Mouse (Mus musculus): ENCODE measurements around the gene Pde4c.

Gene Pde4c

DNA sequence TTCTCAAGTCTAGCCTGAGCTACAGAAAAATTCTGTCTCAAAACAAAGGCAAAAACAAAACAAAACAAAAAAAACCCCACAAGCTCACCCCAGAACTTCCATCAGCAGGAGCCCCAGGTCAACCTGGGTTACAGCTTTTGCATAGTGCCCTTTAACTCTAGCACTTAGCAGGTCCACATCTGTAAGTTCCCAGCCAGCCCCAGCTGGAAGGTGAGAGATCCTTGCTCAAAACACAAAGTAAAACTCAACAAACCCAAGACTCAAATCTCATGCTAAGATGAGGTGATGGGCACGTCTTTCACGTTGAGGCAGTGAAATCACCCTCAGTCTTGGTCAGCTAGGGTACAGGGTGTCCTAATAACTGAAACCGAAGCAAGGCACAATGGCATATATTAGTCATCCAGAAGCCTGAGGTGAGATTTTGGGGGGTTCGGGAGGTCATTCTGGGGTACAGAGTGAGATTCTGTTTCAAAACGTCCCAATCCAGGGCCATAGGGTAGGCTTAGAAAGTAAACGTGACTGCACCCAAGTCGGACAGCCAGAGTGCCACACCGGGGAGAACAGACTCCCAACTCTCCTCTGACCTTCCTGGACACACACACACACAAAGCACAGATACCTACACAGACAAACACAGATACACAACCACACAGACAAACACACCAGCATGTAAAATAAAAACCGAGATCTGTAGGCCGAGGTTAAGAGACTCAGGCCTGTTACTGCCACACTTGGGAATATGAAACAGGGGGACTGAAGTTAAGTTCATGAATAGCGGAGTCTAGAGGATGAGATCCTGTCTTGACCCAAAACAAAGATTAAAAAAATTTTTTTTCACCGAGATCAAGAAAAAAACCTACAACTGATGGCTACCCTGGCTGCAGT, 25.9 kb upstream of the Pde4c start:
- DNase-seq, result no peak

DNA sequence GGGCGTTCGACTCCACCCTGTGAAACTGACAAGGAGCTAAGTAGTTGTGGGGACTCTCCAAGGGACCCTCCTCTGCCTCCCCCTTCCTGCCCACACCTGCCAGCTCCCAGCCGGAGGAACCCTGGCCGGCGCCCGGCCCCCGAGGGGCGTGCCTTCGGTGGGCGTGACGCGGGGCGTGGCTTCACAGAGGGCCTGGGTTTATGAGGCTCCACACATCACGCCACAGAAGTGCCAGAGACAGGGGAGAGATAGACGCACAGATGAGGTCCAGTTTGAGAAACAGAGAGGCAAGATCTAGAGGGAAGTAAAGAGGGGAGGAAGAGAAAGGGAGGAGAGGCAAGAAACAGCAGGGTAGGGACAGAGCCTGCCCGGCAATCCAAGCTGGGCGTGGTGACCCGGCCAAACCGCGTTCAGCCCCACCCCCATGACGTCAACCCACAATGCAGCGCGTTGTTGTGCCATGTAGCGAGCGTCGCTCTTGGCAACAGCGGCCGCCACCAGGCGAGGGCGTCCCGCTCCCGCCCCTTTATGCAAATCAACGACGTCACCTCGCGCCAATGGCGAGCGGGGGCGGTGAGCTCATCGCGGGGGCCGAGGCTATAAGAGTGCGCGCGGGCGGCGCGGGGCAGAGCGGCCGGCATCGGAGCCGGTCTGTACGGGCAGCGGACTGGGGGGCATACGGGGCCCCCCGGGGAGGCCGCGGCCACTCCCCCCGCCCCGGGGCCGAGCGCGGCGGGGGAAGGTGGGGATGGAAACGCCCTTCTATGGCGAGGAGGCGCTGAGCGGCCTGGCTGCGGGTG, 25.0 kb upstream of the Pde4c start, which contains the start of gene Jund:
Jund (plus strand) TSS at position 640 of the 800 bp plus-strand sequence.
- peak; percentile 100 for DNase-seq

DNA sequence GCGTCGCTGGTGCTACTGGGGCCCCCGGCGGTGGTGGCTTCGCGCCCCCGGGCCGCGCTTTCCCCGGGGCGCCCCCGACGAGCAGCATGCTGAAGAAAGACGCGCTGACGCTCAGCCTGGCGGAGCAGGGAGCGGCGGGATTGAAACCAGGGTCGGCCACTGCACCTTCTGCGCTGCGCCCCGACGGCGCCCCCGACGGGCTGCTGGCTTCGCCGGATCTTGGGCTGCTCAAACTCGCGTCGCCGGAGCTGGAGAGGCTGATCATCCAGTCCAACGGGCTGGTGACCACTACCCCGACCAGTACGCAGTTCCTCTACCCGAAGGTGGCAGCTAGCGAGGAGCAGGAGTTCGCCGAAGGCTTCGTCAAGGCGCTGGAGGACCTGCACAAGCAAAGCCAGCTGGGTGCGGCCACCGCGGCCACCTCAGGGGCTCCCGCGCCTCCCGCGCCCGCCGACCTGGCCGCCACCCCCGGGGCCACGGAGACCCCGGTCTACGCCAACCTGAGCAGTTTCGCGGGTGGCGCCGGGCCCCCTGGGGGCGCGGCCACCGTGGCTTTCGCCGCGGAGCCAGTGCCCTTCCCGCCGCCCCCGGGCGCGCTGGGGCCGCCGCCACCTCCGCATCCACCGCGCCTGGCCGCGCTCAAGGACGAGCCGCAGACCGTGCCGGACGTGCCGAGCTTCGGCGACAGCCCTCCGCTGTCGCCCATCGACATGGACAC, 24.2 kb upstream of the Pde4c start:
- peak in 1 of 2 experiments; percentile 80 for DNase-seq

- peak; percentile 94 to 95 for DNase-seq
Observed at GRCm38 (mm10) chr8:70699834-70700554, 23.5 kb upstream of the Pde4c start.

- DNase-seq, result peak; percentile 91 to 94
Observed at GRCm38 (mm10) chr8:70700555-70700922, 23.0 kb upstream of the Pde4c start.

DNA sequence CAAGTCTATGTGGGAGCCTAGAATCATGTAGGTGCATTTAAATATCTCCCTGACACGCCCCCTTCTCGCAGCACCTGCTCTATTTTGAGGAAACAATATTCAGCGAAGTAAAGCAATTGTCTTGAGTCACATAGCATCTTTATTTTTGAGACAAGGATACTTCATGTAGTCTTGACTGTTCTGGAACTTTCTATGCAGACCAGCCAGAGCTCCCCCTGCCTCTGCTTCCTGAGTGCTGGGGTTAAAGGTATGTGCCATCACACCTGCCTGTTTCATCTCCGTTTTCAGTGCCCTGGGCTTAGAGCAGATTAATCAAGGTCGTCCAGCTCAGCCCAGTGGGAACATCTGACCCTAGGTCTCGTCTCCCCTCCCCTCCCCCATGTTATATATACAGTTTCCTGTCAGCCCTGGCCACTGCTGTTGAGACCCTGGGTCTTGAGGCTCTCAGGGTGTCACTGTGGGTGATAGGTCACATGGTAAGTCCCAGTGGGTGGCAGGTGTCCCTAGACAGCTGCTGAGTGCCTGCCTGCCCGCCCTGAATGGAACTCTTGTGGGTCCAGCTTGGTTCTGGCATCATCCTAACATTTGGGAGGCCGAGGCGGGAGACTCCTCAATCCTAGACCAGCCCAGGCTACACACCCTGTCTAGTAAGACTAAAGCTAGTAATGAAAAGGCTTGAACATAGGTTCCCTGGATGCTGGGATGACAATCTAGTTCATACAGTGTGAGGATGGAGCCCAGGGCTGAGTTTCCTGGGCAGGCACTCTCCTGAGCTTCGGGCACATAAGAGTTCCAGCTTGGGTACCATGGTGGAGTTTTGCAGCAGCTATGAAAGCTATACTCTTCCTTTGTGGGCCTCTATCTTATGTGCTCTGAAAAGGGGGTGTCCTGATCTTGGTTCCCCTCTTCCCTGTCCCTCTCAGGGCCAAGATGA, 22.2 kb upstream of the Pde4c start:
- peak in 1 of 2 experiments; percentile 33 for DNase-seq

- DNase-seq, result no peak
Observed at GRCm38 (mm10) chr8:70701982-70702841, 21.3 kb upstream of the Pde4c start.

GRCm38 (mm10) chr8:70702842-70703182, 20.7 kb upstream of the Pde4c start:
- DNase-seq, result peak; percentile 90 to 92

DNA sequence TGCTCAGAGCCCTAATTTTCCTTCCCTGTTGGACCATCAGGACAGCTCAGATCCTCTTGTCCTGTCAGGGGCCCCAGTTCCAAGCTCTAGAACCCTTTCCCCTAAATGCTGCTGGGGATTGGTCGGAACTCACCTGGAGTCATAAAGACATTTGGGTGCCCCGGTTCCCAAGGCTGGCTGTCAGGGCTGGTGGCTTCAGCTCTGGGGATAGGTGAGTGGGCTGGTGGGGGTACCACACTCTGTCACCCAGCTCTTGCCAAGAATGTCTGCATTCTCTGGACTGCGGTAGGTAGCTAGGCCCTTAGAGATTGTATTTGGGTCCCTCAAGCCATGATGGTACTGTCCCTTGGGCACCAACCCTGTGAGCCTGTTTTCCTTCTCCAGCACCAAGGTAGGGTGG, 20.2 kb upstream of the Pde4c start, which contains the start of gene Iqcn:
Iqcn (plus strand) TSS at position 171 of the 400 bp plus-strand sequence.
- DNase-seq, result peak in 1 of 2 experiments; percentile 20

- DNase-seq, result peak in 1 of 2 experiments; percentile 53
Observed at GRCm38 (mm10) chr8:70708281-70708680, 15.2 kb upstream of the Pde4c start.

DNA sequence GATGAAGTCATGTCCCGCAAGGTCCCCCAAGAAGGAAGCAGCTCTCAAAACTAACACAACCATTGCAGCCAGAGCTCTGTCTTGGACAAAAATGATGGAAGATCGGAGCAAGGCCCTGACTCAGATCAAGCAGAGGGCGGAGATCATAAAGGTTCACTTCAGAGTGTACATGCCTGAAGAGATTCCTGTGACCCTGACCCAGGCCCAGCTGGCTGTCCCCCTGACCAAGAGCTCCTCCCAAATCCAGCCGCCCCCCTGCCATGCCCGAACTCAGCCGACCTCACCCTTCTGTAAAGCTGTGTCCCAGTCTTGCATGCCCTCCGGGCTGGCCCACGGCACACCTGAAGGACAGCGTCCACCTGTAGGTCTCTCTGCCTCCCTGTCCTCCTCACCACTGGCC, 13.7 kb upstream of the Pde4c start:
- no peak for DNase-seq

- peak; percentile 76 to 85 for DNase-seq
Observed at GRCm38 (mm10) chr8:70710296-70710695, 13.2 kb upstream of the Pde4c start.

DNA sequence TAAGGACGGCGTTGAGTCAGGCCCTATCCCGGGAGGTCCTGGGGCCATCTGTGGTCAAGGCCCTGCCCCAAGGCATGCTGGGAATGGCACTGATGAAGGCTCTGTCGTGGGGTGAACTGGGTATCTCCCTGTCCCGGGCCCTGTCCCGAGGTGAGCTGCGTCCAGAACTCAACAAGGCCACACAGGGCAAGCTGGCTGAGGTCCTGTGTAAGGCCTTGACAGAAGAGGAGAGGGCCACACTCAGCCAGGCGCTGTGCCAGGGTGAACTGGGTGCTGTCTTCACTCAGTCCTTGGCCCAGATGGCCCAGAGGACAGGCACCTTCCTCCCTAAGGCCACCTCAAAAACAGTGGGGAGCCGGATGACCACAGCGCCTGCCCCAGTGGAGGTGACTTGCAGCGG, 12.5 kb upstream of the Pde4c start:
- DNase-seq, result peak in 1 of 2 experiments; percentile 27

DNA sequence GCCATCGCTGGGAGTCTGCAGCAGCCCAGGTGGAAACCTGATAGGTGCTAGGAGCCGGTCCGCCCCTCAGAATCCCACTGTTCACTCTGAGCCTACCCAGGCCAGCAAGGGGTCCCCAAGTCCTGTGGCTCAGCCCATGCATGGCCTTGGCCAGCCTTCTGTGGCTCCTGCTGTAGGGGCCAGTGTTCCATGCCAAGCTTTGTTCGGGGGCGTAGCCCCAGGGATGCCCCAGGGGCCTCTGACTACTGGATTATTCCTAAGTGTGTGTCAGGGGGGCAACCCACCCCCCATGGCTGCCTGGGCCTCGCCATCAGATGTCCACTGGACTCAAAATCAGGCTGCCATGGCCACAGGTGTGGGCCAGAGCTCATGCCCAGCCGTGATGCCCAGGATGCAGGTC, 9.5 kb upstream of the Pde4c start:
- no peak for DNase-seq

DNA sequence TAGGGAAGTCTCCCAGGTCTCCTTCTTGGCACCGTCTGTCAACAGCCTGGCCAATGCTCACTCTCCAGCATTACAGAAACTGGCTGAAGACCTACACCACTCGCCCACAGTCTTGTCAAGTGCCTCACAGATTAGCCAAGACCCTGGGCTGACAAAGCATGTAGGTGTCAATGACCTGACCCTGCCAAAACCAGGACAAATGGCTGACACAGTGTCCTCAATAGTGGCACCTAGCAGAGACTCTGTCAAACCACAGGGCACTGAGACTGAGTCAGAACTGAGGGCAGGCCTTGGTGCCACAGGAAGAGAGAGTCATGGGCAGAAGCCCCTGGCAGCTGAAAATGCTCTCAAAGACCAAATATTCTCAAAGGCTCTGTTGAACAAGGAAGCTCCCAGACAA, 8.4 kb upstream of the Pde4c start:
- DNase-seq, result no peak

DNA sequence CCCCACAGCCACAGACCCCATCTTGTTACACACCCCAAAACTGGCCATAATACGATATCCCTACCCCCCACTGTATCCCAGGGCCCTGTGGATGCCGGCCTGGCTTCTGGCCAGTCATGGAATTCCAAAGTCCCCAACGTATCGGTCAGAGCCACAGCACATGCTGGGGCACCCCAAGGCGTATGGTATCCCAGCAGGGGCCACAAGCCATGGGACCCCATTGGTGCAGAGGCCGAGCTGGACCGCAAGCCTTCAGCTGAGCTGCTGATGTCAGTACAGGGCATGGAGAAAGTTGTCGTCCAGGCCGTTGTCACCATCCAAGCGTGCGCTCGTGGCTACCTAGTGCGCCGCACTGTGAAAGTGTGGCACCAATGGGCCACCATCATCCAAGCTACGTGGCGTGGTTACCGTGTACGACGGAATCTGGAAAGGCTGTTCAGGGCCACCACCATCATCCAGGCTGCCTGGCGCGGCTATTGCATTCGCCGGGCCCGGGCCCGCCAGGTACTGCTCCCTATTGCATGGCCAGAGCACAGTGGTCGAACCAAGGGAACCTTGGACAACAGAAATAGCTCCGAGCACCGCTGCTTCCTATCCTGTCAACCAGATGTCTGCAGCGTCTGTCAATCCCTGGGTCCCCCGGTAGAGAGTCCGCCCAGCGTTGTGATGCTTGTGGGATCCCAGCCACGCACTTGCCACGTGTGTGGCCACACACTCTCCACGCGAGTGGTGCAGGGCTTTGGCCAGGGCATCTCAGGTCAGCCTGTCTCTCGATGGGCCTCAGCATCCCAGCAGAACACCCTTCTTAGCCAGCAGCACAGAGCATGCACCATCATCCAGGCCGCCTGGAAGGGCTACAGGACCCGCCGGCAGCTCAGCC, 6.8 kb upstream of the Pde4c start:
- DNase-seq, result peak; percentile 10 to 18

GRCm38 (mm10) chr8:70718297-70718696, 5.2 kb upstream of the Pde4c start, which contains the start of gene Gm3336:
Gene Gm3336, plus strand, starts transcription at chr8:70718543.
- DNase-seq, result peak; percentile 81 to 85

- DNase-seq, result peak; percentile 19 to 23
Observed at GRCm38 (mm10) chr8:70719796-70720270, 3.7 kb upstream of the Pde4c start.

GRCm38 (mm10) chr8:70720739-70721138, 2.8 kb upstream of the Pde4c start:
- peak; percentile 88 to 94 for DNase-seq
